Mouse (Mus musculus) yolk sac, embryonic 10.5 days (tissue): Measurements from ENCODE around the gene Phf8.
"Not testable (repeated sequence)": the region's sequence is repeated elsewhere in the genome, so short reads cannot be mapped to it uniquely, and the experiment has no call there.

Source experiments
- DNase-seq: peaks from one replicate; pipeline ENCODE4 v3.0.0-alpha.2; 2017; ENCODE audit warnings: low spot score

Gene Phf8

GRCm38 (mm10) chrX:151520458-151521322, at the start of gene Phf8:
Gene Phf8, plus strand, starts transcription at chrX:151520672.
- DNase-seq = peak; percentile 89

GRCm38 (mm10) chrX:151488128-151488527, 32.3 kb upstream of the Phf8 start:
- no peak for DNase-seq

GRCm38 (mm10) chrX:151493269-151493668, 27.2 kb upstream of the Phf8 start:
- DNase-seq = not testable (repeated sequence)

- no peak for DNase-seq
Observed at GRCm38 (mm10) chrX:151496596-151496995, 23.9 kb upstream of the Phf8 start.

- no peak for DNase-seq
Observed at GRCm38 (mm10) chrX:151508536-151508935, 11.9 kb upstream of the Phf8 start.

GRCm38 (mm10) chrX:151509906-151510305, 10.6 kb upstream of the Phf8 start:
- no peak for DNase-seq

GRCm38 (mm10) chrX:151513066-151513465, 7.4 kb upstream of the Phf8 start:
- no peak for DNase-seq

GRCm38 (mm10) chrX:151513694-151514093, 6.8 kb upstream of the Phf8 start:
- DNase-seq = no peak

GRCm38 (mm10) chrX:151518181-151518580, 2.3 kb upstream of the Phf8 start:
- no peak for DNase-seq

- DNase-seq = no peak
Observed at GRCm38 (mm10) chrX:151520127-151520457, 380 bp upstream of the Phf8 start.

- DNase-seq = peak; percentile 10
Observed at GRCm38 (mm10) chrX:151521786-151522522, 1.5 kb downstream of the Phf8 start.

GRCm38 (mm10) chrX:151553356-151553755, 32.9 kb downstream of the Phf8 start:
- no peak for DNase-seq

GRCm38 (mm10) chrX:151575166-151575565, 54.7 kb downstream of the Phf8 start:
- no peak for DNase-seq

- DNase-seq = no peak
Observed at GRCm38 (mm10) chrX:151643386-151643785, 122.9 kb downstream of the Phf8 start.

- DNase-seq = no peak
Observed at GRCm38 (mm10) chrX:151653744-151654143, 133.3 kb downstream of the Phf8 start.

GRCm38 (mm10) chrX:151674492-151675171, 154.2 kb downstream of the Phf8 start:
- no peak for DNase-seq
